Mouse (Mus musculus) yolk sac, embryonic 10.5 days (tissue): ENCODE data around the gene Dusp27.

Experiments
- DNase-seq: peaks from one replicate; pipeline ENCODE4 v3.0.0-alpha.2; 2017; ENCODE audit warnings: low spot score

Dusp27 gene

GRCm38 (mm10) chr1:166102920-166103608 is 24.7 kb downstream of the Dusp27 start:
- DNase-seq, result peak; percentile 19

- no peak for DNase-seq
These were observed 29.6 kb downstream of the Dusp27 start for GRCm38 (mm10) chr1:166098120-166098519.

GRCm38 (mm10) chr1:166094462-166094861 is 33.3 kb downstream of the Dusp27 start:
- DNase-seq, result no peak

GRCm38 (mm10) chr1:166090306-166090705 is 37.4 kb downstream of the Dusp27 start:
- DNase-seq, result no peak

- DNase-seq, result no peak
These were observed 38.0 kb downstream of the Dusp27 start for GRCm38 (mm10) chr1:166089739-166090138.

- no peak for DNase-seq
These were observed 38.4 kb downstream of the Dusp27 start for GRCm38 (mm10) chr1:166089337-166089736.

- DNase-seq, result no peak
These were observed 39.1 kb downstream of the Dusp27 start for GRCm38 (mm10) chr1:166088446-166089170.

GRCm38 (mm10) chr1:166077052-166077735 is 50.5 kb downstream of the Dusp27 start:
- no peak for DNase-seq

GRCm38 (mm10) chr1:166067856-166068440 is 59.8 kb downstream of the Dusp27 start:
- DNase-seq, result no peak

GRCm38 (mm10) chr1:166063870-166064269 is 63.9 kb downstream of the Dusp27 start:
- no peak for DNase-seq

GRCm38 (mm10) chr1:166061532-166061931 is 66.2 kb downstream of the Dusp27 start:
- no peak for DNase-seq

GRCm38 (mm10) chr1:166060406-166060805 is 67.3 kb downstream of the Dusp27 start:
- no peak for DNase-seq

- DNase-seq, result no peak
These were observed 71.5 kb downstream of the Dusp27 start for GRCm38 (mm10) chr1:166056098-166056756.

GRCm38 (mm10) chr1:166053285-166053955 is 74.3 kb downstream of the Dusp27 start:
- peak; percentile 6 for DNase-seq

- DNase-seq, result peak; percentile 11
These were observed 78.5 kb downstream of the Dusp27 start for GRCm38 (mm10) chr1:166049046-166049827.

GRCm38 (mm10) chr1:166048230-166048911 is 79.4 kb downstream of the Dusp27 start:
- DNase-seq, result peak; percentile 25
